Mouse (Mus musculus): Measurements from ENCODE around the gene 9530053A07Rik. TPM values are rescaled to one million over a fixed set of nuclear protein-coding genes. Genes with fewer than 3 reads are reported as not detected.
A peak's percentile ranks its signal among the peaks of the same experiment; 100 is the strongest.

9530053A07Rik gene
- polyA plus RNA-seq, 1 experiment from 2014 or later: 0.05 TPM

DNA sequence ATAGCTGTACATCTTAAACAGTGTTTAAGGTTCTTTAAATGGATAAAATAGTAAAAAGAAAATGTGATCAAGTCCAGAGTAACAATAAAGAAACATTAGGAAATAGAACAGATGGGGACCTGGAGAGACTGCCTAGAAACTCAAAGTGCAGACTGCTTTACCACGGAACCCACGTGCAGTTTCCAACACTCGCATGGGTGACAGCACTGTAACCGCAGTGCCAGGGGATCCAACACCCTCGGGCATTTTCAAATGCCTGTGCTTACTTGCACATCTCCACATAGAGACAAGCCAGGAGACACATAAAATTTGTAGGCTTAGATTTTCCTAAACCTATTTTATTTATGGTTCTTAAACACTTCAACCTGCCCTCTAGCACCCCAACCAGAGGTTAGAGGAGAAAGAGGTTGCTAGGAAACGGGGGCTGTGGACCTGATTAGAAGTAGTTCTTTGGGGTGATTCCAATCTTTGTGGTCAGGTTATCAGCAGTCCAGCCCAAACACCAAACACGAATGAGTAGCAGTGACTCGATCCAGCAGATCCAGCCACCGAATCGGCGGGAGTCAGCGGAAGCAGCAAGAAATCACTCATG lies 79.2 kb downstream of the 9530053A07Rik start:
- Histone ChIP-seq H3K27ac (peak overlapping the region; percentile 75), H3K4me3 (peak overlapping the region; percentile 44), H3K36me3 (replicated peaks) (no peaks in the 10 kb centered on the region), H3K9me3 (peaks cover 3% of the 10 kb centered on the region; the same call in 1 of the 2 replicates), H3K27me3 (ENCODE audit: poor library complexity, severe bottlenecking) (no peaks in the 10 kb centered on the region), H3K4me1 (peaks cover 10% of the 10 kb centered on the region; the same call in 1 of the 2 replicates)
- WGBS: 52% methylated on average over 12 of the region's 12 CpGs
- DNase-seq (ENCODE audit: extremely low spot score, low spot score): no peak

DNA sequence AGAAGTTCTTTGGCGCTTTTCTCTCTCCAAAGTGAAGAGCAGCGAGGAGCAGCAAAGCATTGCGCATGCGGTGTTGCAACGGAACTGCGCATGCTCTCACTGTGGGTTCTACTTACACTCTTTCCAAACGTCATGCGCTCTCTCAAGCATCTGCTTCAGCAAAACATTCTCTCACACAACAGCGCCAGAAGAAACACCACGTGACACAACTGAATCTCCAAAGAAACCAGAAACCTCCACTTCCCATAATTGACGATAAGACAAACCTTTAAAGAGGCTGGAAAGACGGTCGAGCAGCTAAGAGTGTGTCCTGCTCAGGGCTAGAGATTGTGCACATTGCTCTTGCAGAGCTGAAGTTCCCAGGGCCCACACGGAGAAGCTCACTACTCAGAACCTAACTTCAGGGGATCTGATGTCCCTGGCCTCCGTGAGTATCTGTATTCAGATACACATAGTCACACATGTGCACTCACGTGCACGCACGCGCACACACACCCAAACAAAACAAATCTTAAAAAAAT lies 79.8 kb downstream of the 9530053A07Rik start:
- no peaks in the 10 kb centered on the region for H3K27me3 ChIP-seq (ENCODE audit: poor library complexity, severe bottlenecking)
- H3K27ac ChIP-seq: peak overlapping the region; percentile 75
- peaks cover 10% of the 10 kb centered on the region; the same call in 1 of the 2 replicates for H3K4me1 ChIP-seq
- H3K9me3 ChIP-seq: no peaks in the 10 kb centered on the region
- DNase-seq (ENCODE audit: extremely low spot score, low spot score): peak; percentile 49
- H3K4me3 ChIP-seq: peak overlapping the region; percentile 44
- WGBS: 59% methylated on average over 19 of the region's 19 CpGs
- H3K36me3 ChIP-seq (replicated peaks): no peaks in the 10 kb centered on the region

DNA sequence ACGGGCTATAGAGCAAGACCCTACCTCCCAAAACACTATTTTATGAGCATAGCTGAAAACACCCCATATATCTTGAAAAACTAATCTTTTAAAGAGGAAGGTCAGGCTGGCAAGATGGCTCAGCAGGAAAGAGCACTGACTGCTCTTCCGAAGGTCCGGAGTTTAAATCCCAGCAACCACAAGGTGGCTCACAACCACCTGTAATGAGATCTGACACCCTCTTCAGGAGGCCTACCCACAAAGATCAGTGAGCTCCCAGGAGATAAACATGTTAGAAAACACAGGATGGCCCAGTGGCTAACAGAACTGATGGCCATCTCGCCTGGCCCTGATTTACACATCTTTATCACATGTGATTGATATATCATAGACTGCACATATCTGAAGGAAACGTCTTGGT lies 81.5 kb downstream of the 9530053A07Rik start:
- Histone ChIP-seq H3K9me3 (no peaks in the 10 kb centered on the region), H3K36me3 (replicated peaks) (no peaks in the 10 kb centered on the region), H3K27ac (no peak overlapping the region), H3K4me1 (peaks cover 10% of the 10 kb centered on the region; the same call in 1 of the 2 replicates), H3K4me3 (no peak overlapping the region), H3K27me3 (ENCODE audit: poor library complexity, severe bottlenecking) (no peaks in the 10 kb centered on the region)
- 51% methylated on average over 5 of the region's 5 CpGs for whole genome bisulfite sequencing
- no peak for DNase-seq (ENCODE audit: extremely low spot score, low spot score)

DNA sequence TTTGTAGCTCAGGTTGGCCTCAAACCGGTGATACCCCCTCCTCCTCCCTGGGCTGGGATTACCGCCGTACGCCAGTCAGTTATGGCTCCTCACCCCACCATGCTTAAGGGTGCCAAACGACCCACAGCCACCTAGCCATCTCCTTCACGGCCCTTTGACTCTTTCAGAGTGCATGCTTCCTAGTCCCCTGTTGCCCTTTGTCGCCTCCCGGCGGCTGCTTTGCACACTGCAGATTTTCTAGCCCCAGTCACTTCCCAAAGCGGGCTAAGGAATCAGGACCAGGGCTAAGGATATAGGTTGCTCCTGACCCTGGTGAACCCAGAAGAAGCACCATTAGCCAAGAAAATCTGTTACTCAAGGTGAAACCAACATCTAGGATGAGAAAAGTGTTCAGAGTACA lies 84.9 kb downstream of the 9530053A07Rik start:
- 39% methylated on average over 10 of the region's 10 CpGs for WGBS
- no peak for DNase-seq (ENCODE audit: extremely low spot score, low spot score)
- Histone ChIP-seq H3K27ac (no peak overlapping the region), H3K36me3 (replicated peaks) (no peaks in the 10 kb centered on the region), H3K4me1 (0 out of 2 replicates have a peak, but pooled peaks cover 1% of the 10 kb centered on the region), H3K9me3 (peaks cover 9% of the 10 kb centered on the region), H3K27me3 (ENCODE audit: poor library complexity, severe bottlenecking) (no peaks in the 10 kb centered on the region), H3K4me3 (no peak overlapping the region)

Other genes with a start within 250 kb of the 9530053A07Rik start
- gene Zfp974, start 200.0 kb upstream of the 9530053A07Rik start, polyA plus RNA-seq (2016; fragmentation: Nextera tagmentation; extraction: Ambion mirVana): 10.6 and 12.0 TPM in 2 replicates
- 21.3 and 23.1 TPM in 2 replicates for gene Zfp780b, start 150.3 kb upstream of the 9530053A07Rik start, polyA plus RNA-seq (2016; fragmentation: Nextera tagmentation; extraction: Ambion mirVana)
- gene Zfp850, start 115.4 kb upstream of the 9530053A07Rik start, polyA plus RNA-seq (2016; fragmentation: Nextera tagmentation; extraction: Ambion mirVana): 9.8 and 10.3 TPM in 2 replicates
- 445 and 464 TPM in 2 replicates for gene Psmc4, start 79.4 kb upstream of the 9530053A07Rik start, polyA plus RNA-seq (2016; fragmentation: Nextera tagmentation; extraction: Ambion mirVana)
- 0.25 and 0.40 TPM in 2 replicates for gene Fcgbp, start 58.2 kb upstream of the 9530053A07Rik start, polyA plus RNA-seq (2016; fragmentation: Nextera tagmentation; extraction: Ambion mirVana)
- 178 and 180 TPM in 2 replicates for gene Fbl, start 40.2 kb downstream of the 9530053A07Rik start, polyA plus RNA-seq (2016; fragmentation: Nextera tagmentation; extraction: Ambion mirVana)
- gene Dyrk1b, start 50.0 kb downstream of the 9530053A07Rik start, polyA plus RNA-seq (2016; fragmentation: Nextera tagmentation; extraction: Ambion mirVana): 12.5 and 13.7 TPM in 2 replicates
- gene Eid2, start 138.4 kb downstream of the 9530053A07Rik start, polyA plus RNA-seq (2016; fragmentation: Nextera tagmentation; extraction: Ambion mirVana): 1.4 and 1.7 TPM in 2 replicates
- 9.6 and 9.7 TPM in 2 replicates for gene Eid2b, start 148.3 kb downstream of the 9530053A07Rik start, polyA plus RNA-seq (2016; fragmentation: Nextera tagmentation; extraction: Ambion mirVana)
- 0.50 and 0.66 TPM in 2 replicates for gene Selenov, start 161.7 kb downstream of the 9530053A07Rik start, polyA plus RNA-seq (2016; fragmentation: Nextera tagmentation; extraction: Ambion mirVana)
- 13.4 and 13.7 TPM in 2 replicates for gene Dll3, start 172.8 kb downstream of the 9530053A07Rik start, polyA plus RNA-seq (2016; fragmentation: Nextera tagmentation; extraction: Ambion mirVana)
- gene Timm50, start 182.6 kb downstream of the 9530053A07Rik start, polyA plus RNA-seq (2016; fragmentation: Nextera tagmentation; extraction: Ambion mirVana): 238 and 253 TPM in 2 replicates
- gene Supt5, start 209.3 kb downstream of the 9530053A07Rik start, polyA plus RNA-seq (2016; fragmentation: Nextera tagmentation; extraction: Ambion mirVana): 118 and 120 TPM in 2 replicates
- 939 and 976 TPM in 2 replicates for gene Rps16, start 221.2 kb downstream of the 9530053A07Rik start, polyA plus RNA-seq (2016; fragmentation: Nextera tagmentation; extraction: Ambion mirVana)
- 75.5 and 84.4 TPM in 2 replicates for gene Plekhg2, start 243.1 kb downstream of the 9530053A07Rik start, polyA plus RNA-seq (2016; fragmentation: Nextera tagmentation; extraction: Ambion mirVana)